Mouse (Mus musculus): ENCODE measurements around the gene Grik1. TPM values are rescaled to one million over a fixed set of nuclear protein-coding genes. Genes with fewer than 3 reads are reported as not detected.

Grik1 gene
- total and polyA plus RNA-seq, 2 experiments from 2014 or later: 30.4 to 37.1 TPM

DNA sequence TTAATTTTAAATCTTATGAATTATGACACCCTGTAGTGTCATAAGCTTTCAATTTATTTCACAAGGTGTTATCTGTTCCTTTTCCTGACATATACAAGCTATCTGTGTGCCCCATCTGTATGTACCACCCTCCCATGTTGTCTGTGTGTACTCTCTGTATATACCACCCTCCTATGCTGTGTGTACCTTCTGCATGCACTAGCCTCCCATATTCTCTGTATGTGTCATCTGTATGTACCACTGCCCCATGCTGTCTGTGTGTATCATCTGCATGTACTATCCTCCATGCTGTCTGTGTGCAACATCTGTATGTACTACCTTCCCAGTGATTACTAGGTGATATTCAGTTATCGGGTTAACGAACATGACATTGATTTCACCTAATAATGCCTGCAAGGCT, 148.5 kb downstream of the Grik1 start:
- no peak overlapping the region for H3K4me3 ChIP-seq (ENCODE audit: low read depth, low read length)
- no peak overlapping the region for H3K4me2 ChIP-seq (ENCODE audit: low read depth, low read length, poor library complexity, severe bottlenecking)
- DNase-seq (ENCODE audit: low spot score): no peak
- no peaks in the 10 kb centered on the region for H3K9me3 ChIP-seq (ENCODE audit: low read length)
- TF ChIP-seq CTCF (IDR thresholded peaks at IDR 0.05): no peak
- peaks cover 3% of the 10 kb centered on the region; the same call in 1 of the 2 replicates for H3K4me1 ChIP-seq (ENCODE audit: insufficient read depth, low read length)
- no peaks in the 10 kb centered on the region for H3K36me3 ChIP-seq (ENCODE audit: insufficient read depth, low read length)
- WGBS: 93% methylated on average over 2 of the region's 2 CpGs
- no peak overlapping the region for H3K27ac ChIP-seq (ENCODE audit: low read depth, low read length)
- no peak for ATAC-seq (ENCODE audit: low FRiP score)
- H3K27me3 ChIP-seq (ENCODE audit: insufficient read depth, low read length): no peaks in the 10 kb centered on the region
- no peak overlapping the region for H3K9ac ChIP-seq (replicated peaks; ENCODE audit: low read length, poor library complexity, severe bottlenecking)

GRCm38 (mm10) chr16:88138913-88139312, 151.2 kb downstream of the Grik1 start:
- no peak overlapping the region for H3K9ac ChIP-seq (replicated peaks; ENCODE audit: low read length, poor library complexity, severe bottlenecking)

DNA sequence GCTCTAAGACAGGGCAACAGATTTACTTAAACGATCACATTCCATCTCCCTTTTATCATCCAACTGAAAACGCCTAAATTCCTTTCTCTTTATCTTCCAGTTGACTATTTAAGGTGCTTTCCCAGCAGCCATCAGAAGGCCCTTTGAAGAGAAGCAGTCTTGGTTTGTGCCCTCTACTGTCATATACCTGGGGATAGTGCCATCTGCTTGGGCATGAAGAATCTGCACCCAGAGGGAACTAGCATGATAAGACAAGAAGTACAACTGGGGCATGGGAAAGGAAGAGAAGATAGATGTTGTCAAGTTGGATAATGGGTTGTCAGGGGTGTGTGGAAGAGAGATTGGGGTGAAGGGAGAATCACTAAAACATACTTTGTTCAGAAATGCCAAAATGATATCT, 157.1 kb downstream of the Grik1 start:
- H3K4me3 ChIP-seq (ENCODE audit: low read depth, low read length): no peak overlapping the region
- ATAC-seq (ENCODE audit: low FRiP score) (no peak), DNase-seq (ENCODE audit: low spot score) (no peak)
- H3K27me3 ChIP-seq (ENCODE audit: insufficient read depth, low read length): no peaks in the 10 kb centered on the region
- WGBS: 66% methylated on average over 2 of the region's 2 CpGs
- no peak overlapping the region for H3K9ac ChIP-seq (replicated peaks; ENCODE audit: low read length, poor library complexity, severe bottlenecking)
- TF ChIP-seq CTCF (IDR thresholded peaks at IDR 0.05): no peak
- no peak overlapping the region for H3K27ac ChIP-seq (ENCODE audit: low read depth, low read length)
- H3K4me2 ChIP-seq (ENCODE audit: low read depth, low read length, poor library complexity, severe bottlenecking): no peak overlapping the region
- H3K9me3 ChIP-seq (ENCODE audit: low read length): no peaks in the 10 kb centered on the region
- H3K36me3 ChIP-seq (ENCODE audit: insufficient read depth, low read length): no peaks in the 10 kb centered on the region
- no peaks in the 10 kb centered on the region for H3K4me1 ChIP-seq (ENCODE audit: insufficient read depth, low read length)

More at GRCm38 (mm10) chr16:88138913-88139312, 151.2 kb downstream of the Grik1 start:
- Histone ChIP-seq H3K4me2 (ENCODE audit: low read depth, low read length, poor library complexity, severe bottlenecking) (no peak overlapping the region), H3K36me3 (ENCODE audit: insufficient read depth, low read length) (no peaks in the 10 kb centered on the region), H3K27ac (ENCODE audit: low read depth, low read length) (no peak overlapping the region), H3K9me3 (ENCODE audit: low read length) (no peaks in the 10 kb centered on the region), H3K4me1 (ENCODE audit: insufficient read depth, low read length) (peaks cover 3% of the 10 kb centered on the region; the same call in 1 of the 2 replicates), H3K27me3 (ENCODE audit: insufficient read depth, low read length) (no peaks in the 10 kb centered on the region), H3K4me3 (ENCODE audit: low read depth, low read length) (no peak overlapping the region)
- ATAC-seq (ENCODE audit: low FRiP score) (no peak), DNase-seq (ENCODE audit: low spot score) (no peak)
- TF ChIP-seq CTCF (IDR thresholded peaks at IDR 0.05): no peak
- 68% methylated on average over 1 of the region's 1 CpGs for WGBS

- Histone ChIP-seq H3K36me3 (ENCODE audit: insufficient read depth, low read length) (no peaks in the 10 kb centered on the region), H3K4me3 (ENCODE audit: low read depth, low read length) (no peak overlapping the region), H3K27ac (ENCODE audit: low read depth, low read length) (no peak overlapping the region), H3K9ac (replicated peaks; ENCODE audit: low read length, poor library complexity, severe bottlenecking) (no peak overlapping the region), H3K27me3 (ENCODE audit: insufficient read depth, low read length) (no peaks in the 10 kb centered on the region), H3K4me1 (ENCODE audit: insufficient read depth, low read length) (no peaks in the 10 kb centered on the region), H3K4me2 (ENCODE audit: low read depth, low read length, poor library complexity, severe bottlenecking) (no peak overlapping the region), H3K9me3 (ENCODE audit: low read length) (no peaks in the 10 kb centered on the region)
- DNase-seq (ENCODE audit: low spot score): no peak
- 95% methylated on average over 3 of the region's 3 CpGs for WGBS
- ATAC-seq (ENCODE audit: low FRiP score): no peak
- no peak for TF ChIP-seq CTCF (IDR thresholded peaks at IDR 0.05)
These were observed 159.0 kb downstream of the Grik1 start for GRCm38 (mm10) chr16:88131103-88131502.

GRCm38 (mm10) chr16:88125098-88125497, 165.0 kb downstream of the Grik1 start:
- TF ChIP-seq CTCF (IDR thresholded peaks at IDR 0.05): no peak
- Histone ChIP-seq H3K9me3 (ENCODE audit: low read length) (no peaks in the 10 kb centered on the region), H3K4me2 (ENCODE audit: low read depth, low read length, poor library complexity, severe bottlenecking) (no peak overlapping the region), H3K27ac (ENCODE audit: low read depth, low read length) (no peak overlapping the region), H3K4me1 (ENCODE audit: insufficient read depth, low read length) (no peaks in the 10 kb centered on the region), H3K4me3 (ENCODE audit: low read depth, low read length) (no peak overlapping the region), H3K27me3 (ENCODE audit: insufficient read depth, low read length) (no peaks in the 10 kb centered on the region), H3K36me3 (ENCODE audit: insufficient read depth, low read length) (no peaks in the 10 kb centered on the region), H3K9ac (replicated peaks; ENCODE audit: low read length, poor library complexity, severe bottlenecking) (no peak overlapping the region)
- ATAC-seq (ENCODE audit: low FRiP score): no peak
- no peak for DNase-seq (ENCODE audit: low spot score)
- WGBS: 76% methylated on average over 4 of the region's 4 CpGs

DNA sequence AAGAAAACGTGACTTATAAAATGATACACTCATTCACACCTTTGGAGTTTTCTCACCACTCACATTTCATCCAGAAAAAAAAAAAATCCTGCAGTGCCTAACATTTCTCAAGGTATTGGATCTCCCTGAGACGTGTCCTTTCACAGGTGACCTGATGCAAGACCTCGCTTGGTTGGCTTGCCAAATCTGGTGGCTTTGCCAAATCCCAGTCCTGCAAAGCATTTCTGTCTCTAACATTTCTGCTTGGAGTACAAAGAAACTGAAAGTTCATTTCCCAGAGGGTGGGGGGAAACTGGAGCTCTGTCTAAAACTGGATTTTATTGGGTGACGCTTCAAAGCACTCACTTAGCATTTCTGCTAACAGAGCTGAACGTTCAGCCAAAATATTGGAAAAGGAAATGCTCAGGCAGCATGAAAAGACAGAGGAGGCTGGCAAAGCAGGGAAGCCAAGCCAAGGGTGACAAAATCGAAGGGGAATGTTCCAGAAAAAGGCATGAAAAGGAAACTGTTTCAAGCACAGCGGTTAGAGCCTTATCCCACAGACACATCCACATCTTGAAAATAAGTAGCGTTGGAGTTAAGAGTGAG, 177.4 kb downstream of the Grik1 start:
- Histone ChIP-seq H3K36me3 (ENCODE audit: insufficient read depth, low read length) (no peaks in the 10 kb centered on the region), H3K27ac (ENCODE audit: low read depth, low read length) (no peak overlapping the region), H3K4me3 (ENCODE audit: low read depth, low read length) (no peak overlapping the region), H3K27me3 (ENCODE audit: insufficient read depth, low read length) (no peaks in the 10 kb centered on the region), H3K9me3 (ENCODE audit: low read length) (no peaks in the 10 kb centered on the region), H3K9ac (replicated peaks; ENCODE audit: low read length, poor library complexity, severe bottlenecking) (no peak overlapping the region), H3K4me1 (ENCODE audit: insufficient read depth, low read length) (no peaks in the 10 kb centered on the region), H3K4me2 (ENCODE audit: low read depth, low read length, poor library complexity, severe bottlenecking) (no peak overlapping the region)
- TF ChIP-seq CTCF (IDR thresholded peaks at IDR 0.05): no peak
- DNase-seq (ENCODE audit: low spot score): peak; percentile 68
- WGBS: 54% methylated on average over 8 of the region's 8 CpGs
- ATAC-seq (ENCODE audit: low FRiP score): no peak
